Mouse (Mus musculus) R1 (cell line): Measurements from ENCODE around the gene Dnah11.

Experiments used
- DNase-seq: peaks from one replicate; pipeline ENCODE4 v3.0.0-alpha.2; 2018; ENCODE audit warnings: low read depth, low spot score

Dnah11 gene

GRCm38 (mm10) chr12:118085291-118085690 is 113.6 kb downstream of the Dnah11 start:
- DNase-seq, result no peak

- no peak for DNase-seq
Measured at GRCm38 (mm10) chr12:118084806-118085205, 114.0 kb downstream of the Dnah11 start.

GRCm38 (mm10) chr12:118084134-118084533 is 114.7 kb downstream of the Dnah11 start:
- no peak for DNase-seq

GRCm38 (mm10) chr12:118080441-118080840 is 118.4 kb downstream of the Dnah11 start:
- no peak for DNase-seq

GRCm38 (mm10) chr12:118078434-118078989 is 120.3 kb downstream of the Dnah11 start:
- no peak for DNase-seq

GRCm38 (mm10) chr12:118076802-118077201 is 122.0 kb downstream of the Dnah11 start:
- DNase-seq, result no peak

GRCm38 (mm10) chr12:118072181-118072872 is 126.5 kb downstream of the Dnah11 start:
- no peak for DNase-seq

GRCm38 (mm10) chr12:118071667-118072066 is 127.2 kb downstream of the Dnah11 start:
- no peak for DNase-seq

- no peak for DNase-seq
Measured at GRCm38 (mm10) chr12:118068785-118069184, 130.1 kb downstream of the Dnah11 start.

GRCm38 (mm10) chr12:118062343-118062742 is 136.5 kb downstream of the Dnah11 start:
- DNase-seq, result no peak

GRCm38 (mm10) chr12:118056876-118057275 is 142.0 kb downstream of the Dnah11 start:
- no peak for DNase-seq

- no peak for DNase-seq
Measured at GRCm38 (mm10) chr12:118045381-118045780, 153.5 kb downstream of the Dnah11 start.

- no peak for DNase-seq
Measured at GRCm38 (mm10) chr12:118043130-118043647, 155.7 kb downstream of the Dnah11 start.

GRCm38 (mm10) chr12:118042196-118042595 is 156.6 kb downstream of the Dnah11 start:
- DNase-seq, result no peak

- DNase-seq, result no peak
Measured at GRCm38 (mm10) chr12:118034990-118035389, 163.9 kb downstream of the Dnah11 start.

- DNase-seq, result no peak
Measured at GRCm38 (mm10) chr12:118025771-118026170, 173.1 kb downstream of the Dnah11 start.

- DNase-seq, result no peak
Measured at GRCm38 (mm10) chr12:118018936-118019335, 179.9 kb downstream of the Dnah11 start.

- DNase-seq, result no peak
Measured at GRCm38 (mm10) chr12:118013872-118014271, 185.0 kb downstream of the Dnah11 start.

- no peak for DNase-seq
Measured at GRCm38 (mm10) chr12:118011921-118012320, 186.9 kb downstream of the Dnah11 start.

- peak; percentile 11 for DNase-seq
Measured at GRCm38 (mm10) chr12:117994938-117995337, 203.9 kb downstream of the Dnah11 start.

- DNase-seq, result peak; percentile 80
Measured at GRCm38 (mm10) chr12:117993499-117993898, 205.3 kb downstream of the Dnah11 start.

- peak; percentile 45 for DNase-seq
Measured at GRCm38 (mm10) chr12:117989018-117989828, 209.6 kb downstream of the Dnah11 start.
